Comparison of ENCODE assay signal across 25 mouse cellular contexts in the genomic region with DNA sequence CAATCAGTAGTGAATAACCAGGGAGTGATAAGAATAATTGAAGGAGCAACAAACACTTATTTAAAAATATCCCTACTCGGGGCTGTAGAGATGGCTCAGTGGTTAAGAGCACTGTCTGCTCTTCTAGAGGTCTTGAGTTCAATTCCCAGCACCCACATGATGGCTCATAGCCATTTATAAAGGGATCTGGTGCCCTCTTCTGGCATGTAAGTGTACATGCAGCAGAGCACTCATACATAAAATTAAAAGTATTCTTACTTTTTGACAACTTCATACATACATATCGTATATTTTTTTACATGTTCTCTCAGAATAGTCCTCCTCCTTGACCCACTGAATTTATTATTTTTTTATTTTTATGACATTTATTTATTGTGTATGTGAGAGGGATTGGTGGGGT. TPM values are rescaled to one million over a fixed set of nuclear protein-coding genes. Genes with fewer than 3 reads are reported as not detected.
"Had no signal": no experiment of that assay in that cellular context is flagged by ENCODE, and none has a peak within 500 bp of the region (broad histone marks: within the 10 kb centered on the region; RNA-seq: fewer than 3 reads in every experiment).

No protein-coding gene starts in this region.

- H3K4me3 ChIP-seq: limb, embryonic 12.5 days; limb, embryonic 15.5 days; liver, embryonic 15.5 days; midbrain, embryonic 12.5 days; midbrain, embryonic 15.5 days; myocyte; neural tube, embryonic 13.5 days had no signal

- H3K27ac ChIP-seq: limb, embryonic 12.5 days; limb, embryonic 15.5 days; liver, embryonic 15.5 days; midbrain, embryonic 12.5 days; midbrain, embryonic 15.5 days; neural tube, embryonic 13.5 days had no signal

- H3K4me2 ChIP-seq: limb, embryonic 12.5 days; limb, embryonic 15.5 days; liver, embryonic 11.5 days; liver, embryonic 15.5 days; midbrain, embryonic 12.5 days; midbrain, embryonic 15.5 days; neural tube, embryonic 13.5 days had no signal

- H3K9me3 ChIP-seq: limb, embryonic 15.5 days; liver, embryonic 15.5 days; midbrain, embryonic 15.5 days; neural tube, embryonic 13.5 days had no signal

- H3K9ac ChIP-seq: limb, embryonic 12.5 days; limb, embryonic 15.5 days; liver, embryonic 15.5 days; midbrain, embryonic 12.5 days; midbrain, embryonic 15.5 days; neural tube, embryonic 13.5 days had no signal

- H3K27me3 ChIP-seq: limb, embryonic 15.5 days; midbrain, embryonic 15.5 days had no signal

- H3K4me1 ChIP-seq: liver, embryonic 15.5 days; midbrain, embryonic 12.5 days; neural tube, embryonic 13.5 days had no signal

- DNase-seq: kidney, adult 18-20 months; kidney, adult 9 months; kidney, postnatal 14 days; kidney, postnatal 4 days; layer of hippocampus, postnatal 36 days; left cerebral cortex, postnatal 4 days; lung, adult 2 months; lung, postnatal 14 days; lung, postnatal 4 days; right cerebral cortex, postnatal 14 days; right cerebral cortex, postnatal 4 days; thymus, postnatal 25 days had no signal

- H3K36me3 ChIP-seq: limb, embryonic 12.5 days; limb, embryonic 15.5 days; liver, embryonic 15.5 days; midbrain, embryonic 12.5 days; midbrain, embryonic 15.5 days; neural tube, embryonic 13.5 days had no signal

RNA-seq across cellular contexts. Expression of a gene that starts 30.5 kb away (rescaled TPM):
- total RNA-seq: megakaryocyte progenitor cell, adult 5-6 weeks; megakaryocyte-erythroid progenitor cell, adult 5-6 weeks; monocyte, adult 5-6 weeks; neutrophil, adult 5-6 weeks had no signal
- polyA plus RNA-seq: kidney, embryonic 16.5 days had no signal

RNA-seq across cellular contexts. Expression of a gene that starts 49.1 kb away (rescaled TPM):
- total RNA-seq: megakaryocyte progenitor cell, adult 5-6 weeks; megakaryocyte-erythroid progenitor cell, adult 5-6 weeks; monocyte, adult 5-6 weeks had no signal
- polyA plus RNA-seq: kidney, embryonic 16.5 days had no signal
